Mouse (Mus musculus) ES-E14 (cell line): ENCODE measurements at regions not wholly inside any gene's neighbourhood (a gene's known extent, or its start where the extent isn't known, plus 50 kb on each side); places are given as distances from the start of the nearest gene placed in this dataset.

Experiments
- DNase-seq: peaks from one replicate; pipeline ENCODE4 v3.0.0-alpha.2; 2013; ENCODE audit warnings: low read depth, low spot score
- H3K27ac ChIP-seq: 2 replicates; pipeline ENCODE4 v1.5.1; 2012; ENCODE audit warnings: low read depth, mild to moderate bottlenecking, low read length, moderate library complexity, mixed read lengths; ENCODE audit not compliant: poor library complexity, insufficient read depth, severe bottlenecking
- H3K36me3 ChIP-seq: 2 replicates; pipeline ENCODE4 v1.6.1; 2012; ENCODE audit warnings: mild to moderate bottlenecking, low read length, moderate library complexity, mixed read lengths; ENCODE audit not compliant: control insufficient read depth, poor library complexity, insufficient read depth, severe bottlenecking
- H3K4me1 ChIP-seq, 2 experiments: fragments of 150-350 bp in 1 of 2; sonication (generic) in 1 of 2; 2 replicates each; pipeline ENCODE4 v1.6.1; 2012; ENCODE audit warnings: low read length in 2 of 2, mild to moderate bottlenecking in 1 of 2, mixed read lengths in 1 of 2; ENCODE audit not compliant: control insufficient read depth in 2 of 2, insufficient read depth in 2 of 2, poor library complexity in 1 of 2
- H3K4me3 ChIP-seq, 2 experiments: fragments of 150-350 bp in 1 of 2; sonication (generic) in 1 of 2; 2 replicates each; pipeline ENCODE4 v1.5.1; 2012; ENCODE audit warnings: low read length in 2 of 2, low read depth in 1 of 2, mild to moderate bottlenecking in 1 of 2, mixed read lengths in 1 of 2; ENCODE audit not compliant: insufficient read depth in 1 of 2, poor library complexity in 1 of 2, severe bottlenecking in 1 of 2
- H3K9ac ChIP-seq: 2 replicates; pipeline ENCODE4 v1.6.1; 2012; ENCODE audit warnings: low read depth, mild to moderate bottlenecking, low read length, mixed read lengths; ENCODE audit not compliant: poor library complexity, insufficient read depth, severe bottlenecking
- H3K9me3 ChIP-seq: fragments of 150-350 bp; sonication (generic); 2 replicates; pipeline ENCODE4 v1.6.1; 2012; ENCODE audit warnings: low read depth, mild to moderate bottlenecking, low read length; ENCODE audit not compliant: control insufficient read depth, insufficient read depth
- CHD2 ChIP-seq: IDR thresholded peaks from 2 replicates; pipeline ENCODE4 v1.6.1; 2014; ENCODE audit warnings: mild to moderate bottlenecking, low read depth, low read length, inconsistent platforms
- HCFC1 ChIP-seq: IDR thresholded peaks from 2 replicates; pipeline ENCODE4 v1.6.1; 2012; ENCODE audit warnings: low read length, inconsistent platforms, borderline replicate concordance; ENCODE audit not compliant: insufficient read depth
- MAFK ChIP-seq: IDR thresholded peaks from 2 replicates; pipeline ENCODE4 v1.6.1; 2014; ENCODE audit warnings: mild to moderate bottlenecking, low read depth, low read length, inconsistent platforms; ENCODE audit not compliant: insufficient read depth
- ZC3H11A ChIP-seq: IDR thresholded peaks from 2 replicates; pipeline ENCODE4 v1.6.1; 2012; ENCODE audit warnings: low read depth, mild to moderate bottlenecking, inconsistent platforms, low read length, borderline replicate concordance
- ZNF384 ChIP-seq: IDR thresholded peaks from 2 replicates; pipeline ENCODE4 v1.6.1; 2012; ENCODE audit warnings: low read depth, low read length, inconsistent platforms
- in situ Hi-C, 2 experiments: fragments of 600-800 bp; cut with MboI; formaldehyde crosslinking; loops; one replicate each; pipeline ENCODE4 v1.15.1; 2025; ENCODE audit warnings: low sequenced_read_pairs in 2 of 2, inconsistent platforms in 1 of 2; ENCODE audit not compliant: unreplicated experiment in 2 of 2

GRCm38 (mm10) chr9:43395209-43395608, 84.6 kb downstream of the Trim29 start:
- Histone ChIP-seq H3K27ac (no peak overlapping the region), H3K36me3 (no peaks in the 10 kb centered on the region), H3K4me3 (no peak overlapping the region), H3K9me3 (no peaks in the 10 kb centered on the region), H3K4me1 (peaks cover 0 to 8% of the 10 kb centered on the region in 2 experiments; a peak in 1 of 4 replicates), H3K9ac (no peak overlapping the region)
- in situ Hi-C loops, result no loop called here
- TF ChIP-seq ZC3H11A, result no peak
- TF ChIP-seq MAFK, result no peak
- no peak for TF ChIP-seq HCFC1
- no peak for TF ChIP-seq ZNF384
- no peak for TF ChIP-seq CHD2
- no peak for DNase-seq

- Histone ChIP-seq H3K4me1 (peaks cover 0 to 8% of the 10 kb centered on the region in 2 experiments; a peak in 1 of 4 replicates), H3K4me3 (no peak overlapping the region), H3K36me3 (no peaks in the 10 kb centered on the region), H3K27ac (no peak overlapping the region), H3K9me3 (no peaks in the 10 kb centered on the region), H3K9ac (no peak overlapping the region)
- in situ Hi-C loops, result no loop called here
- peak; percentile 21 for DNase-seq
- no peak for TF ChIP-seq ZNF384
- no peak for TF ChIP-seq MAFK
These were observed 85.9 kb downstream of the Trim29 start for GRCm38 (mm10) chr9:43396566-43396965.

GRCm38 (mm10) chr9:43408493-43408892, 97.8 kb downstream of the Trim29 start:
- H3K9me3 ChIP-seq, result no peaks in the 10 kb centered on the region
- H3K27ac ChIP-seq, result no peak overlapping the region
- TF ChIP-seq CHD2 (no peak), HCFC1 (no peak), MAFK (no peak), ZC3H11A (no peak), ZNF384 (no peak)
- no peak overlapping the region for H3K9ac ChIP-seq
- H3K4me3 ChIP-seq, result no peak overlapping the region
- DNase-seq, result no peak
- H3K36me3 ChIP-seq, result no peaks in the 10 kb centered on the region
- H3K4me1 ChIP-seq, result no peaks in the 10 kb centered on the region
- in situ Hi-C loops, result no loop called here

GRCm38 (mm10) chr9:43412473-43412872, 101.8 kb downstream of the Trim29 start:
- Histone ChIP-seq H3K9me3 (no peaks in the 10 kb centered on the region), H3K9ac (no peak overlapping the region), H3K4me3 (no peak overlapping the region), H3K27ac (no peak overlapping the region), H3K4me1 (no peaks in the 10 kb centered on the region), H3K36me3 (no peaks in the 10 kb centered on the region)
- in situ Hi-C loops, result no loop called here
- TF ChIP-seq HCFC1 (no peak), MAFK (no peak), CHD2 (no peak)
- no peak for DNase-seq

GRCm38 (mm10) chr9:43419993-43420715, 109.5 kb downstream of the Trim29 start:
- H3K27ac ChIP-seq, result no peak overlapping the region
- no peaks in the 10 kb centered on the region for H3K9me3 ChIP-seq
- in situ Hi-C loops, result no loop called here
- H3K9ac ChIP-seq, result no peak overlapping the region
- TF ChIP-seq HCFC1 (no peak), CHD2 (no peak), ZC3H11A (no peak), ZNF384 (no peak), MAFK (no peak)
- H3K4me1 ChIP-seq, result peaks cover 0 to 10% of the 10 kb centered on the region in 2 experiments; a peak in 2 of 4 replicates
- H3K4me3 ChIP-seq, result no peak overlapping the region
- DNase-seq, result no peak
- H3K36me3 ChIP-seq, result no peaks in the 10 kb centered on the region
